Mouse (Mus musculus): ENCODE data around the gene Lcn4. TPM values are rescaled to one million over a fixed set of nuclear protein-coding genes. Genes with fewer than 3 reads are reported as not detected.

The Lcn4 gene
- polyA plus RNA-seq, 1 experiment from 2014 or later = not detected

DNA sequence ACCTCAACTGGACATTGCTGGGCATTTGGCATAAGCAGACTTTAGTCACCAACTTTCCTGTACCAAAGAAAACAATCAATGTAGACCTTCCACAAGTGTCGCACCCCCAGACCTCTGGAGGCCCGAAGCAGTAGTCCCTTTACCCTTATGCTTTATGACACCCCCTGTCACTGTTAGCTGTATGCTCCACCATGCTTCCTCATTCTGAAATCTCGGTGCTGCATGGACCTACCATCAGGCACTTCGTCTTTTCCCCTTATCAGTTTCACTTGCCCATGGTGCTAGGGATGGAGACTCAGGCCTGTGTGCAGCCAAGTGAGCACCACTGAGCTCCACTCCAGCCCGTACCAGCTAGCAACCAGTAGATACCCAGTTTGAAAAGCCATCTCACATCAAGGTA lies 33.0 kb downstream of the Lcn4 start:
- DNase-seq (ENCODE audit: low spot score) (no peak), ATAC-seq (ENCODE audit: low read depth) (no peak)
- Histone ChIP-seq H3K36me3 (ENCODE audit: control insufficient read depth, insufficient read depth, low read length) (peaks cover 50% of the 10 kb centered on the region), H3K27me3 (replicated peaks; ENCODE audit: control insufficient read depth, insufficient read depth, low read length) (no peaks in the 10 kb centered on the region), H3K27ac (replicated peaks; ENCODE audit: low read depth, low read length) (no peak overlapping the region), H3K9me3 (ENCODE audit: control insufficient read depth, low read length) (no peaks in the 10 kb centered on the region), H3K9ac (ENCODE audit: low read depth, low read length) (peak overlapping the region; percentile 89; the same call in 1 of the 2 replicates), H3K4me3 (ENCODE audit: low read depth, low read length) (peak overlapping the region; percentile 89), H3K4me2 (ENCODE audit: low read depth, low read length) (peak overlapping the region; percentile 70), H3K4me1 (ENCODE audit: control insufficient read depth, insufficient read depth, low read length) (peaks cover 10% of the 10 kb centered on the region)
- WGBS = 82% methylated on average over 5 of the region's 5 CpGs

DNA sequence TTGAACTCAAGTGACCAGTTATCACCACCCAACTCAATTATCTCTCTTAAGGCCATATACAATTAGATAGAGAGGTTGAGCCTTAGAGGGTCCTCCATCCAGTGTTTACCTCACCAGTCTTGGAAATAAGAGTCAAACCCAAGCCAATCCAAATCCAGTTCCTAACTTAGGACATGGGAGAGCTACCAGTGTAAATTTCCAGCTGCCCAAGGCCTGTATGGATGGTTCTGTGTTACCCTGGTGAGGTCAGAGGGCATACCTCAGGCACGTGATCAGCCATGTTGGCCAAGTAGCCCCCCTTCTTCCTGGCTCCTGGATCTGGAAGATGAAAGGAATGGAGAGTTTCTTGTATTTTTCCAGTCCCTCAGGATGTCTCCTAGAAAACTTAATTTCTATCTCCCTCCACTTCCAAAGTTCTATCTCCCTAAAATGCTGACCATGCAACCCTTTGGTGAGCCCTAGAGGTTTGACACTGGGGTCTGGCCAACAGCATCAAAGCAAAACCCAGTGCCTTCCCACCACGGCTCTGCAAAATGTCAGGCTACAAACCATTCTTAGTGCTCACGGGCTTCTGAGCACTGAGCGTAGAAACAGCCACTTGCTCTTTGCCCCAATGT lies 33.7 kb downstream of the Lcn4 start:
- peak overlapping the region; percentile 70; the same call in 1 of the 2 replicates for H3K4me2 ChIP-seq (ENCODE audit: low read depth, low read length)
- no peak overlapping the region for H3K27ac ChIP-seq (replicated peaks; ENCODE audit: low read depth, low read length)
- H3K4me1 ChIP-seq (ENCODE audit: control insufficient read depth, insufficient read depth, low read length) = peaks cover 10% of the 10 kb centered on the region
- H3K9me3 ChIP-seq (ENCODE audit: control insufficient read depth, low read length) = no peaks in the 10 kb centered on the region
- no peak overlapping the region; the same call in 1 of the 2 replicates for H3K4me3 ChIP-seq (ENCODE audit: low read depth, low read length)
- no peak overlapping the region for H3K9ac ChIP-seq (ENCODE audit: low read depth, low read length)
- no peaks in the 10 kb centered on the region for H3K27me3 ChIP-seq (replicated peaks; ENCODE audit: control insufficient read depth, insufficient read depth, low read length)
- 77% methylated on average over 4 of the region's 4 CpGs for whole genome bisulfite sequencing
- H3K36me3 ChIP-seq (ENCODE audit: control insufficient read depth, insufficient read depth, low read length) = peaks cover 53% of the 10 kb centered on the region
- ATAC-seq (ENCODE audit: low read depth) (no peak), DNase-seq (ENCODE audit: low spot score) (no peak)

DNA sequence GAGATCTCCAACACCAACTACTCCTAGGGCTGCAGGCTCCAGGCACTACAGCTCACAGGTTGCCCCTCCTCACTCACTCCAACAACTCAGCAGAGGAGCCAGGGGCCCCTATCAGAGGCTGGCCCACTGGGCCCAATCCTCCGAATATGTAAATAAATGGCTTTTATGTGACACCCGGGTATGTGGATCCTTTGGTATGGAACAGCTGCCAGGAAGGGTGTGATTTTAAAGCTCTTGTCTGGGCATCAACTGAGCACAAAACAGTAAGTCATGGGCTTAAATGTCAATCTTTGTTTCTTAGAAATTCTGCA lies 34.8 kb downstream of the Lcn4 start:
- Histone ChIP-seq H3K27ac (replicated peaks; ENCODE audit: low read depth, low read length) (no peak overlapping the region), H3K4me3 (ENCODE audit: low read depth, low read length) (no peak overlapping the region), H3K4me2 (ENCODE audit: low read depth, low read length) (no peak overlapping the region), H3K27me3 (replicated peaks; ENCODE audit: control insufficient read depth, insufficient read depth, low read length) (no peaks in the 10 kb centered on the region), H3K4me1 (ENCODE audit: control insufficient read depth, insufficient read depth, low read length) (peaks cover 10% of the 10 kb centered on the region), H3K9ac (ENCODE audit: low read depth, low read length) (no peak overlapping the region), H3K9me3 (ENCODE audit: control insufficient read depth, low read length) (no peaks in the 10 kb centered on the region), H3K36me3 (ENCODE audit: control insufficient read depth, insufficient read depth, low read length) (peaks cover 56% of the 10 kb centered on the region)
- DNase-seq (ENCODE audit: low spot score) (no peak), ATAC-seq (ENCODE audit: low read depth) (no peak)
- WGBS = 58% methylated on average over 2 of the region's 2 CpGs

DNA sequence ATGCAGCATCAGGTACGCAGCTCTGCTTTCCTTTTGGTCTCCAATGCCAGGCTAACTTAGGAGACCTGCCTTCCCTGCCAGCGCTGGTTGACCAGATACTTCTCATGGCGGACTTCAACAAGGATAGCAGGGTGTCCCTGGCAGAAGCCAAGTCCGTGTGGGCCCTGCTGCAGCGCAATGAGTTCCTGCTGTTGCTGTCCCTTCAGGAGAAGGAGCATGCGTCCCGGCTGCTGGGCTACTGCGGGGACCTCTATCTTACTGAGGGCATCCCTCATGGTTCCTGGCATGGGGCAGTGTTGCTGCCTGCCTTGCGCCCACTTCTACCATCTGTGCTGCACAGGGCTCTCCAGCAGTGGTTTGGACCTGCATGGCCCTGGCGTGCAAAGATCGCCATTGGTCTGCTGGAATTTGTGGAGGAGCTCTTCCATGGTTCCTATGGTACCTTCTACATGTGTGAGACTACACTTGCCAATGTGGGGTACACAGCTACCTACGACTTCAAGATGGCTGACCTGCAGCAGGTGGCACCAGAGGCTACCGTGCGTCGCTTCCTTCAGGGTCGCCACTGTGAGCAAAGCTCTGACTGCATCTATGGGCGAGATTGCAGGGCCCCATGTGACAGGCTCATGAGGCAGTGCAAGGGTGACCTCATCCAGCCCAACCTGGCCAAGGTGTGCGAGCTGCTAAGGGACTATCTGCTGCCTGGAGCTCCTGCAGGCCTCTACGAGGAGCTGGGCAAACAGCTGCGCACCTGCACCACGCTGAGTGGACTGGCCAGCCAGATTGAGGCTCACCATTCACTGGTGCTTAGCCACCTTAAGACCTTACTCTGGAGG lies 35.4 kb downstream of the Lcn4 start:
- Histone ChIP-seq H3K4me1 (ENCODE audit: control insufficient read depth, insufficient read depth, low read length) (peaks cover 10% of the 10 kb centered on the region), H3K9ac (ENCODE audit: low read depth, low read length) (no peak overlapping the region), H3K4me3 (ENCODE audit: low read depth, low read length) (no peak overlapping the region), H3K27ac (replicated peaks; ENCODE audit: low read depth, low read length) (no peak overlapping the region), H3K27me3 (replicated peaks; ENCODE audit: control insufficient read depth, insufficient read depth, low read length) (no peaks in the 10 kb centered on the region), H3K4me2 (ENCODE audit: low read depth, low read length) (no peak overlapping the region), H3K36me3 (ENCODE audit: control insufficient read depth, insufficient read depth, low read length) (peaks cover 60% of the 10 kb centered on the region), H3K9me3 (ENCODE audit: control insufficient read depth, low read length) (no peaks in the 10 kb centered on the region)
- 70% methylated on average over 20 of the region's 21 CpGs for WGBS
- DNase-seq (ENCODE audit: low spot score) = no peak
- ATAC-seq (ENCODE audit: low read depth) = no peak

DNA sequence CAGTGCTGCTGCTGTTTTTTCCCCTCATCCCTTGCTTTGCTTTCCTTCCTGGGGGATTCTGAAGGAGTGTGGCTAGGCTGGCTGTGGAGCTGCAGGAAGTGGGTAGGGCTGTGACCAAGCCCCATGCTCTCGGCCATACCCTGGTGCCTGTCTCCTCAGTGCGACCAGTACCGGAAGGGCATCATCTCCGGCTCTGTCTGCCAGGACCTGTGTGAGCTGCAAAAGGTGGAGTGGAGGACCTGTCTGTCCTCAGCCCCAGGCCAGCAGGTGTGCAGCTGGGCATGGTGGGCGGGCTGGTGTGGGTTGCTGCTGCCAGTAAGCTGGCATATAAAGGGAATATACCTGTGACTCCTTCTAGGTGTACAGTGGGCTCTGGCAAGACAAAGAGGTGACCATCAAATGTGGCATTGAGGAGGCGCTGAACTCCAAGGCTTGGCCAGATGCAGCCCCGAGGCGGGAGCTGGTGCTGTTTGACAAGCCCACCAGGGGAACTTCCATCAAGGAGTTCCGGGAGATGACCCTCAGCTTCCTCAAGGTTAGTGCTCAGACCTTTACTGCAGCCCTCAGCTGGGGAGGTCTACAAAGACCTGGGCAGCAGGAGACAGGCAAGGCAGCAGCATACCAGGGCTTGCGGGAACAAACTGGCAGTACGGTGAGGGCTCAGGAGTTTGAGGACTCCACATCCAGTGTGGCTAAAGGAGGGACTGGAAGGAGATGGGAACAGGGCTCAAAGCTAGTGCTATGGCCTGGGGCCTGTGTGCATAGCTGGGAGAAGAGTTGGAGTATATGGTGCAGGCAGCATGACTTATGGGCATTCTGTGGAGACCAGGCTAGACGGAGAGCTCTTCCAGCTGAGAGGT lies 36.2 kb downstream of the Lcn4 start:
- Histone ChIP-seq H3K4me1 (ENCODE audit: control insufficient read depth, insufficient read depth, low read length) (peaks cover 8% of the 10 kb centered on the region), H3K4me3 (ENCODE audit: low read depth, low read length) (no peak overlapping the region), H3K9ac (ENCODE audit: low read depth, low read length) (no peak overlapping the region), H3K4me2 (ENCODE audit: low read depth, low read length) (no peak overlapping the region), H3K9me3 (ENCODE audit: control insufficient read depth, low read length) (no peaks in the 10 kb centered on the region), H3K27me3 (replicated peaks; ENCODE audit: control insufficient read depth, insufficient read depth, low read length) (no peaks in the 10 kb centered on the region), H3K36me3 (ENCODE audit: control insufficient read depth, insufficient read depth, low read length) (peaks cover 61% of the 10 kb centered on the region), H3K27ac (replicated peaks; ENCODE audit: low read depth, low read length) (no peak overlapping the region; the same call in 1 of the 2 replicates)
- WGBS = 65% methylated on average over 12 of the region's 12 CpGs
- DNase-seq (ENCODE audit: low spot score) = no peak
- no peak for ATAC-seq (ENCODE audit: low read depth)

DNA sequence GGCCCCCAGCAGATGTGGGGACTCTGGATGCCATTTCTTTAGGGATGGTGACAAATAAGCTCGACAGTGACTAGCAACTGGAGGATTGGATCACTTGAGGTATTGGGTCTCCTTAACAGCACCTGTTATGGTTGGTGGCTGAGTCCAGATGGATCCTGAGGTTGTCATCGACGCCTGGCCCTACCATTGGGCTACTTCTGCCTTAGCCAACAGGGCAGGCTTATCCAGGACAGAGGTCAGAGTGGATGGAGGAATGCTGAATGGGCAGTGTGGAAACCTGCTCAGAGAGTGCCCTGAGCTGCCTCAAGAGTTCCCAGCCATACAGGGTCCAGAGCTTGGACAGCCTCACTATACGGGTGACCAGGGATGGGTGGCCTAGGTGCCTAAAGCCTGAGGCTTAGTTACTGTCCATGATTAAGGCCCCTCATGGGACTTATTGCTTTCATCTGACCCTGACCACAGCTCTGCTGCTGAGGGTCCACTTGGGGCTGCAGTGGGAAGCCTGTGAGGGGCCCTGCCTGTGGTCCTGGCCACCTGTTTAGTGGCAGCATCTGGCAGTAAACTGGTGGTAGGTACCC lies 37.0 kb downstream of the Lcn4 start:
- Histone ChIP-seq H3K4me1 (ENCODE audit: control insufficient read depth, insufficient read depth, low read length) (peaks cover 16% of the 10 kb centered on the region), H3K9ac (ENCODE audit: low read depth, low read length) (no peak overlapping the region), H3K4me2 (ENCODE audit: low read depth, low read length) (no peak overlapping the region), H3K27ac (replicated peaks; ENCODE audit: low read depth, low read length) (no peak overlapping the region), H3K27me3 (replicated peaks; ENCODE audit: control insufficient read depth, insufficient read depth, low read length) (no peaks in the 10 kb centered on the region), H3K36me3 (ENCODE audit: control insufficient read depth, insufficient read depth, low read length) (peaks cover 61% of the 10 kb centered on the region), H3K9me3 (ENCODE audit: control insufficient read depth, low read length) (no peaks in the 10 kb centered on the region), H3K4me3 (ENCODE audit: low read depth, low read length) (no peak overlapping the region)
- no peak for ATAC-seq (ENCODE audit: low read depth)
- 71% methylated on average over 4 of the region's 4 CpGs for WGBS
- no peak for DNase-seq (ENCODE audit: low spot score)

DNA sequence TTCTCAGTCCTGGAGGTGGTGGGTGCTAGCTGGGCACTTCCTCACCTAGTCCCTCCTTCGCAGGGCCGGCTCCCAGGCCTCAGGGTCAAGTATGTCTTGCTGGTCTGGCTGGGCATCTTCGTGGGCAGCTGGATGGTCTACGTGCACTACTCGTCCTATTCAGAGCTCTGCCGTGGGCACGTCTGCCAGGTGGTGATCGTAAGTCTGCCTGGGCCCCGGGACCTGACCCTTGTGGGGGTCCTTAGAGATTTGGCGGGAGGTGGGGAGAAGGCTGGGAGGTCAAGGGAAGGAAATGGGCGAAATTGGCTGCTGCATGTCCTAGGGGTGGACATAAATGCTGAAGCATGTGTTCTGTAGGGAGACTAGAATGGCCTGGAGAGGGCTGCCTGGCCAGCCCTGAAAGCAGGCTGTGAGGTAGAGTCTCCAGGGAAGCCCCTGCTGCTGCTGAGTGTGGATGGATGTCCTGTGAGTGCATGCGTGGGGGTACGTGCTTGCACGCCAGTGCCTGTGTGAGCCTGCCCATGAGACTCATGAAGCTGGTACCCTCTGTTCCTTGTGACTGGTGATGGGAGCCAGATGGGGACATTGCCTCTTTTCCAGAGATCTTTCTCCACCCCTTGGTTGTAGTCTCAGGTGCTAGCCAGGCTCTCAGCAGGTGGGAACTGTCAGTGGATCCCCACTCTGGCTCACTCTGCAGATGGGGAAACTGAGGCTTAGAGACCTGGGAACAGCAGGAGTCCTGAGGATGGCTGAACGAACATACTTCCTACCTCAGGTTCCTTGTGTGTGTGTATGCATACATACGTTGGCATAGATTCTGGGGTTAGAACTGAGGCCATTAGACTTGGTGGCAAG lies 38.3 kb downstream of the Lcn4 start:
- no peak overlapping the region for H3K4me3 ChIP-seq (ENCODE audit: low read depth, low read length)
- H3K4me2 ChIP-seq (ENCODE audit: low read depth, low read length) = no peak overlapping the region
- WGBS = 82% methylated on average over 14 of the region's 16 CpGs
- H3K4me1 ChIP-seq (ENCODE audit: control insufficient read depth, insufficient read depth, low read length) = peaks cover 14% of the 10 kb centered on the region
- no peak overlapping the region for H3K27ac ChIP-seq (replicated peaks; ENCODE audit: low read depth, low read length)
- H3K27me3 ChIP-seq (replicated peaks; ENCODE audit: control insufficient read depth, insufficient read depth, low read length) = no peaks in the 10 kb centered on the region
- peaks cover 50% of the 10 kb centered on the region for H3K36me3 ChIP-seq (ENCODE audit: control insufficient read depth, insufficient read depth, low read length)
- no peak overlapping the region; the same call in 1 of the 2 replicates for H3K9ac ChIP-seq (ENCODE audit: low read depth, low read length)
- H3K9me3 ChIP-seq (ENCODE audit: control insufficient read depth, low read length) = no peaks in the 10 kb centered on the region
- DNase-seq (ENCODE audit: low spot score) (no peak), ATAC-seq (ENCODE audit: low read depth) (no peak)
